Mouse (Mus musculus) brain, embryonic 14.5 days (tissue): ENCODE results near the gene Tmem245.

Experiments used
- CTCF ChIP-seq: fragments of 200-500 bp; IDR thresholded peaks from 2 replicates; pipeline ENCODE4 v1.5.1; 2012; ENCODE audit warnings: inconsistent platforms, mild to moderate bottlenecking, moderate library complexity, borderline replicate concordance; ENCODE audit not compliant: insufficient read depth, insufficient read length; ENCODE audit errors: extremely low read depth
- POLR2A ChIP-seq: fragments of 200-500 bp; IDR thresholded peaks from 2 replicates; pipeline ENCODE4 v1.6.1; 2012; ENCODE audit warnings: mild to moderate bottlenecking, inconsistent platforms, borderline replicate concordance; ENCODE audit not compliant: poor library complexity, insufficient read depth, insufficient read length, severe bottlenecking; ENCODE audit errors: extremely low read depth

- TF ChIP-seq POLR2A: no peak
- TF ChIP-seq CTCF: no peak
These were observed 54.6 kb downstream of the Tmem245 start for GRCm38 (mm10) chr4:56892501-56893115.
